Mouse (Mus musculus) embryonic facial prominence, embryonic 10.5 days (tissue): ENCODE measurements around the gene Samt4. TPM values are rescaled to one million over a fixed set of nuclear protein-coding genes. Genes with fewer than 3 reads are reported as not detected.
"Not testable (repeated sequence)": the region's sequence is repeated elsewhere in the genome, so short reads cannot be mapped to it uniquely, and the experiment has no call there.

Source experiments
- DNase-seq: peaks from one replicate; pipeline ENCODE4 v3.0.0-alpha.2; 2017; ENCODE audit warnings: low spot score
- H3K27ac ChIP-seq: fragments of 300-500 bp; sonication (generic); replicated peaks from 2 replicates; pipeline ENCODE4 v1.5.1; 2016; ENCODE audit warnings: mild to moderate bottlenecking
- H3K27me3 ChIP-seq: fragments of 300-500 bp; sonication (generic); replicated peaks from 2 replicates; pipeline ENCODE4 v1.6.1; 2016; ENCODE audit warnings: low read depth, mild to moderate bottlenecking; ENCODE audit not compliant: poor library complexity, severe bottlenecking
- H3K36me3 ChIP-seq: fragments of 300-500 bp; sonication (generic); replicated peaks from 2 replicates; pipeline ENCODE4 v1.6.1; 2016; ENCODE audit warnings: mild to moderate bottlenecking, moderate library complexity
- H3K4me1 ChIP-seq: fragments of 300-500 bp; sonication (generic); 2 replicates; pipeline ENCODE4 v1.6.1; 2016
- H3K4me3 ChIP-seq: fragments of 300-500 bp; sonication (generic); 2 replicates; pipeline ENCODE4 v1.5.1; 2016; ENCODE audit warnings: mild to moderate bottlenecking, moderate library complexity
- H3K9me3 ChIP-seq: fragments of 300-500 bp; sonication (generic); 2 replicates; pipeline ENCODE4 v1.6.1; 2016; ENCODE audit warnings: mild to moderate bottlenecking
- WGBS: fragments of 180-500 bp; shearing (Covaris S2); methylation state at CpG from one replicate; pipeline ENCODE4 v1.1.7; 2016; 5-methylcytosine and 5-hydroxymethylcytosine counted together
- polyA plus RNA-seq: library from polyadenylated mRNA; unstranded; fragments of >200 nt; fragmentation: Nextera tagmentation; extraction: Ambion mirVana; gene quantifications from 2 replicates; pipeline ENCODE4 v1.2.1, GENCODE M21; 2016

Samt4 gene
- polyA plus RNA-seq, result not detected in 2 replicates

DNA sequence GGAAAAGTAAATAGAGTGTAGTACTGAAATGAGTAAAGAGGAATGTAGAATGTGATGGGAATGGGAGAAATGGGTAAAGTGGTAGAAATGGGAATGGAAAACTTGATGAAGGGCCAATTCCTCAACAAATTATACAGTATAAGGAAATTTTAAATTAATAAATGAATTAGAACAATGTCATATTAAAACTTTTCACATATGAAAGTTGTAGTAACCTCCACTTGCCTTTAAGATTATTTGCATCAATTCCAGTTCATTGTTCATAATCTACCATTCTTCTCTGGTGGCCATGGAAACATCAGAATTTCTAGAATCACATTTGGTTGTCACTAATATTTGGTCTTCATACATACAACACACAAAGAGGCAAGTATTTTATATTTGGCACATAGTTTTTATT is at the start of gene Samt4:
Gene Samt4 (plus strand): TSS at position 301 of the 400 bp plus-strand sequence.
- H3K36me3 ChIP-seq, result no peaks in the 10 kb centered on the region
- DNase-seq, result no peak
- no peak within 1 kb of the TSS for H3K27ac ChIP-seq
- no peaks in the 10 kb centered on the region for H3K9me3 ChIP-seq
- H3K4me3 ChIP-seq, result no peak within 1 kb of the TSS
- H3K27me3 ChIP-seq, result no peaks in the 10 kb centered on the region
- H3K4me1 ChIP-seq, result no peaks in the 10 kb centered on the region

DNA sequence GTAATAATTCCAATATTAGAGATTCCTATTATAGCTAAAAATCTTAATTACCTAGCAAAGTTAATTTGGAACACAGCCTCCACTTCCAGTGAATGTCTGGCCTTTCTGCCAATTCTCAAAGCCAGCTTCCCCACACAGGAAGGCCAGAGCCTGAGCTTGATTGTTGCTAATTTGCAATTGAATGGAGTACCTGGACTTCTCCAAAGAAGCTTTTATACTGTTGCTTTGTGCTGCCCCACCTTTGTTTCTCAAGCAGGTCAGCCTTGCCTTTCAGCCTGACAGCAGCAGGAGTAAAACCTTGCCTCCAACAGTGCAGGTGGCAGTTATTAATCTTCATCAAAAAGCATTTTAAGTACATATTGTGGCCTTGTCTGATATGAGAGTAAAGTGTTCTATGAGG is 38.1 kb upstream of the Samt4 start:
- H3K9me3 ChIP-seq, result peaks cover 12% of the 10 kb centered on the region
- not testable (repeated sequence) for H3K36me3 ChIP-seq, H3K4me1 ChIP-seq, DNase-seq, H3K27ac ChIP-seq, H3K4me3 ChIP-seq, H3K27me3 ChIP-seq

DNA sequence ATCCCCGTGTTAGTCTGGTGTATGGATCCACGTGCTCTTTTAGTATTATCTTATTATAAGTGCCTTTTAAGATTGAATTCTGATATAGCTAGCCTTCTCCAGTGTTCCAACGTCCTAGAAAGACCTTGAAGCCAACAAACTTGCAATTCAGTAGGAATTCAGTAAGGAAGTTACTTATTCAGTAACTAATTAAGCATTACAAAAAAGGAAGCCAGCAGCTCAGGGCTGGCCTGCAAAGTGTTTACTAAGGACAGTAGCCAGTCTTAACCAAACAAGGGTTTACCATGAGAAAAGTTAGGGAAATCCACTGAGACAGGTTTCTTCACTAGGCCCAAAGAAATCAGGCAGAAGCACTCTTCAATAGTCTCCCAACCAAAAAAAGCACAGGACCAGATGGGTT is 13.4 kb upstream of the Samt4 start:
- H3K27me3 ChIP-seq, H3K36me3 ChIP-seq, DNase-seq, H3K4me3 ChIP-seq, H3K27ac ChIP-seq, H3K4me1 ChIP-seq: not testable (repeated sequence)
- peaks cover 16% of the 10 kb centered on the region for H3K9me3 ChIP-seq
- 75% methylated on average over 3 of the region's 3 CpGs for WGBS

Other genes with a start within 250 kb of the Samt4 start
- gene 4930524N10Rik, start 138.6 kb upstream of the Samt4 start, polyA plus RNA-seq, result not detected in 2 replicates
- gene Samt2, start 97.4 kb downstream of the Samt4 start, polyA plus RNA-seq, result not detected in 2 replicates